Mouse (Mus musculus) testis, adult 2 months (tissue): ENCODE data around the gene Tmem219. TPM values are rescaled to one million over a fixed set of nuclear protein-coding genes. Genes with fewer than 3 reads are reported as not detected.
A peak's percentile ranks its signal among the peaks of the same experiment; 100 is the strongest.

Experiments
- H3K27ac ChIP-seq: fragments of 200-500 bp; 2 replicates; pipeline ENCODE4 v1.5.1; 2012; ENCODE audit warnings: low read depth, low read length; ENCODE audit not compliant: control insufficient read depth, insufficient read depth
- H3K27me3 ChIP-seq: fragments of 200-500 bp; 2 replicates; pipeline ENCODE4 v1.6.1; 2012; ENCODE audit warnings: mild to moderate bottlenecking, low read length, moderate library complexity; ENCODE audit not compliant: control insufficient read depth, insufficient read depth
- H3K36me3 ChIP-seq: fragments of 200-500 bp; 2 replicates; pipeline ENCODE4 v1.6.1; 2012; ENCODE audit warnings: mild to moderate bottlenecking, low read length; ENCODE audit not compliant: control insufficient read depth, insufficient read depth
- H3K4me1 ChIP-seq: fragments of 200-500 bp; 2 replicates; pipeline ENCODE4 v1.6.1; 2012; ENCODE audit warnings: low read length; ENCODE audit not compliant: control insufficient read depth, insufficient read depth
- H3K4me3 ChIP-seq: fragments of 200-500 bp; 2 replicates; pipeline ENCODE4 v1.5.1; 2012; ENCODE audit warnings: low read depth, mild to moderate bottlenecking, low read length, moderate library complexity, mixed read lengths; ENCODE audit not compliant: control insufficient read depth
- CTCF ChIP-seq: fragments of 200-500 bp; IDR thresholded peaks from 2 replicates; pipeline ENCODE4 v1.5.1; 2012; ENCODE audit warnings: low read depth, mild to moderate bottlenecking, inconsistent platforms, low read length, moderate library complexity; ENCODE audit not compliant: control insufficient read depth, insufficient read depth, insufficient replicate concordance
- POLR2A ChIP-seq: fragments of 200-500 bp; IDR thresholded peaks from 2 replicates; pipeline ENCODE4 v1.6.1; 2012; ENCODE audit warnings: low read depth, mild to moderate bottlenecking, inconsistent platforms, low read length, moderate library complexity; ENCODE audit not compliant: control insufficient read depth
- polyA plus RNA-seq: library from polyadenylated mRNA; depleted of rRNA; stranded (reverse); fragments of >200 nt; gene quantifications from 2 replicates; pipeline ENCODE4 v1.2.3, GENCODE M21; 2012

Gene Tmem219
- polyA plus RNA-seq, 1 experiment: 70.3 TPM

DNA sequence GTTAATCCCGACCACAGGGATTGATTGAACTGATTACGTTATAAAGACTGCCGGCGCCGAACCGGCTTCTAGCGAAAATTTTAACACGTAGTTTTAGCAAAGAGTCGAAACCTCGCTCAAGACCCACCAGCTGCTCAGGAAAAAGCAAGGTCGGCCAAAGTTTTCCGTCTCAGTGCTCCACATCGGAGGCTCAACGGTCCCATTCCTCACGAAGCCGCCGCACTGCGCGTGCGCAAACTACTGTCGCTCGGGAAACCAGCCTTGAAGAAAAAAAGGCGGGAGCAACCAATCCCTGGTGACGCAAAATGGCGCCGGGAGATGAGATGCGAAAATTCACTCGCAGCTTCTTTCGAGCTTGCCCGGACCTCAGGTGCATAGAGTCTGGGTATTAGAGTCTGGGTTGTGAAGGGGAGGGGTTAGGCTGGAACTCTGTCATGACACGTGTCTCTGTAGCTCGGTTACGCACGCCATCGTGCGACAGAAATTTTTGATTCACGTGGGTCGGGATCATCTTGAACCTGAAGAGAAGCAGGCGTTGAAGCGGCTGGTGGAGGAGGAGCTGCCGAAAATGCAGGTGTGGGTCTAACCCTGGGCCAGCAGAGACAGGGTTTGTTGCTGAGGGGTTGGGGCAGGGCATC is 60.5 kb downstream of the Tmem219 start, which contains the start of gene Ino80e:
Ino80e (minus strand) TSS at position 231 of the 638 bp plus-strand sequence.
- Histone ChIP-seq H3K27me3 (no peaks in the 10 kb centered on the region), H3K36me3 (peaks cover 7% of the 10 kb centered on the region), H3K4me1 (no peaks in the 10 kb centered on the region; the same call in none of the 2 replicates), H3K27ac (peak within 1 kb of the TSS; percentile 98), H3K4me3 (peak within 1 kb of the TSS; percentile 94)
- TF ChIP-seq CTCF (no peak), POLR2A (peak; percentile 12)

DNA sequence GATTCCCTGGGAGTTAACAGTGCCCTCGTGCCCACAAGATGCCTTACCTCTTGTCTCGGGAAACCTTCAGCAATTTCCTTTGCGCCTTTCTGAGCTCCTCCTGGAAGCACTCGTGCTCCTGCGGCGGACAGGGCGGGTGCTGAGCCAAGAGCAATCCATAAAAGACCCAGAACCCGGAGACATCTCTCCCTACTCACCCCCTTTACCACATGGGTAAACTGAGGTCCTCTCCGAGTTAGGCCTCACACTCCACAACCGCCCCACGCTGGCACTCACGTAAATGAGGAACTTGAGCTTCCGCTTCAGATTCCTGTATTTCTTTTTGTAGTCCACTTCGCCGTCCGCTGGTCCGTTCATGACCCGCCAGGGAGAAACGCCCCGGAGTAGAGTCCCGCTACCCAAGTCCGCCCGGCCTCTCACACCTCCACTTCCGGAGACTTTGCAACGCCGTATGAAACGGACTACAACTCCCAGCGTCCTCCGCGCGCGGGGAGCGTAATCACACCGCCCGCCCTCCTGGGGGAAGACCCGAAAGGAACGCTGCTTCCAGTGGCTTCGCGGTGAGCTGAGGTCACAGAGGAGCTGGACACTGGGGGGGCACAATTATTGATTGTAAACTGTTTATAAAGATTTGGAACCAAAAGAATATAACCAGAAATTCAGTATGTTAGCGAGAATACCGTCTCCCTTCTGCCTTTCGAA is 61.1 kb downstream of the Tmem219 start, which contains the start of gene Hirip3:
Hirip3 (plus strand) TSS at position 544 of the 702 bp plus-strand sequence.
- Histone ChIP-seq H3K36me3 (peaks cover 7% of the 10 kb centered on the region), H3K4me1 (no peaks in the 10 kb centered on the region; the same call in none of the 2 replicates), H3K4me3 (peak within 1 kb of the TSS; percentile 94), H3K27ac (peak within 1 kb of the TSS; percentile 98), H3K27me3 (no peaks in the 10 kb centered on the region)
- TF ChIP-seq POLR2A (peak; percentile 89), CTCF (no peak)

DNA sequence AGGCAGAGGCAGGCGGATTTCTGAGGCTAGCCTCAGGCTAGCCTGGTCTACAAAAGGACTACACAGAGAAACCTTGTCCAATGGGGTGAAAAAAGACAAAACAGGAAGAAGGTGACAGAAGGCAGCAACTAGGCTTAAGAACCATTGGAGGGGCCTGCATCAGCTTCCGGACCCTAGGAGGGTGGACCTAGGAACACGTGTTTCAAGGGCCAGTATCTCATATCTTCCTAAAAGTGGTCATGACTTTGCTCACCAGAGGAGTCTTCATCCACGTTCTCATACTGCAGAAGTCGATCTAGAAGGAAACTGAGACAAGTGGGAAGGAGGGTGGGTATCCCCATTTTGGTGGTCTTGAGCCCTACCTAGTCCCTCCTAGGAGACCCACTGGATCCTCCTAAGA is 61.7 kb downstream of the Tmem219 start:
- TF ChIP-seq POLR2A (no peak), CTCF (no peak)
- H3K27me3 ChIP-seq: no peaks in the 10 kb centered on the region
- H3K4me3 ChIP-seq: peak overlapping the region; percentile 94
- no peaks in the 10 kb centered on the region; the same call in none of the 2 replicates for H3K4me1 ChIP-seq
- peak overlapping the region; percentile 98; the same call in 1 of the 2 replicates for H3K27ac ChIP-seq
- H3K36me3 ChIP-seq: peaks cover 6% of the 10 kb centered on the region

DNA sequence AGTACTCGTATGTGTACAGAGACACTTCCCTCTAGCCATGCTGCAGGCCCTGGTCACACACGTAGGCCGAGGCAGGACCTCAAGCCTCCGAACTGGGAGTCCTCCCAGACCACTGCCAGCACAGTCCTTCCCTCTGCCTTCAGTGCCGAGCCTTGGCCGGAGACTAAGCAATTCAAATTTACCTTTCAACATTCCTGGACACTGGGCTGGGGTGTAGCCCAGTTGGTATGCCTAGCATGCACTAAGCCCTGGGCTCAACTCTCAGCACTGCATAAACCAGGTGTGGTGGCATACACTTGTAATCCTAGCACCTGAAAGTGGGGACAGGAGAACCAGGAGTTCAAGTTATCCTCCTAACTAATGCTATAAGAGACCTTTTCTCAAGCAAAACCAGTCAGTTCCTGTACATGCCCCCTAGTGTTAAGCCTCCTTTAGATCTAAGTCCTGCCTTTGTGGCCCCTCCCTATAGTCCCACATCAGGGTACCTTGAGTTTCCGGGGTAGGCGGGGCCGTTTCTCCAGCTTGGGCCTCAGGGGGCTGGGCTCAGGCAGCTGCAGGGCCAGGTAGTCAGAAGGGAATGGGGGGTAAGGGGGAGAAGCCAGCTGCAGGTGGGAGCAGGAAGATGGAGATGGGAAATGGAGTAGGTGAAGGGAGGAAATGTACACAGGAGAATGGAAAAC is 65.8 kb downstream of the Tmem219 start:
- no peaks in the 10 kb centered on the region for H3K27me3 ChIP-seq
- no peak overlapping the region for H3K4me3 ChIP-seq
- TF ChIP-seq POLR2A (no peak), CTCF (no peak)
- H3K4me1 ChIP-seq: no peaks in the 10 kb centered on the region; the same call in none of the 2 replicates
- no peak overlapping the region for H3K27ac ChIP-seq
- H3K36me3 ChIP-seq: no peaks in the 10 kb centered on the region; the same call in 1 of the 2 replicates

DNA sequence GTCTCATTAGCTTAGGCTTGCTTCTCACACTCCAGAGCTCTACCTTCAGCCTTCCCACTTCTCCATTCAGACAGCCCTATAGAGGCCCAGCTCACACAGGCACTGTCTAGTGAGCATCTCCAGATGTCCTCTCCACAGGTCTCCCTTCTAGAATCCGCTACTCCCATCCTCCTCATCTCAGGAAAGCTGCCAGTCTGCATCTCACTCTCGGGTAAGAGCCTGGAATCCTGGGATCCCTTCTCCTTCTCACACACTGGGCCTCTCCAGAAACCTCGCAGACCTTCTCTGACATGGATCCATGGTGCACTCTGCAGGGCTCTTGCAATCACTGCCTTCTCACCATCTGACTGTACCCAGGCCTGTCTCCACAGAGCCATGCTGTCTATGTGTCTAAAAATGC is 67.1 kb downstream of the Tmem219 start:
- Histone ChIP-seq H3K27me3 (no peaks in the 10 kb centered on the region), H3K36me3 (no peaks in the 10 kb centered on the region; the same call in 1 of the 2 replicates), H3K4me1 (peaks cover 3% of the 10 kb centered on the region; the same call in 1 of the 2 replicates), H3K4me3 (no peak overlapping the region), H3K27ac (no peak overlapping the region)
- TF ChIP-seq CTCF (no peak), POLR2A (no peak)

DNA sequence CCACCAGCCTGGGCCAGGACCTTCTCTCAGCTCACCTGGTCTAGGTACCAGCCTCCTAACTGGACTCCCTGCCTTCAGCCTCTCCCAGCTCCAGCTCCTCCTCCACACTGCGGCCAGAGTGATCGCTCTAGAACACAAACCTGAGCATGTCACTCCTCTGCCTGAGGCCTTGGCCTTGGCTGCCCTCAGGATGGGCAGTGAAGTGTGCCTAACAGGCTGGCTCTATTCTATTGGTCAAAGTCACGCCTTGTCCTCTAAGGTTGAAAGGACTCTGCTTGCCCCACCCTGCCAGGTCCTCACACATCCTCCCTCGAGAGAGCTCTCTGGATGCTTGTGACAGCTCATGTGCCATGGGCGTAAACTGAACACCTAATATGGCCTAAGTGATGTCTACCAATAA is 69.3 kb downstream of the Tmem219 start:
- H3K27ac ChIP-seq: no peak overlapping the region
- no peak overlapping the region for H3K4me3 ChIP-seq
- TF ChIP-seq POLR2A: no peak
- TF ChIP-seq CTCF: no peak
- peaks cover 11% of the 10 kb centered on the region for H3K4me1 ChIP-seq
- no peaks in the 10 kb centered on the region; the same call in 1 of the 2 replicates for H3K36me3 ChIP-seq
- H3K27me3 ChIP-seq: no peaks in the 10 kb centered on the region

DNA sequence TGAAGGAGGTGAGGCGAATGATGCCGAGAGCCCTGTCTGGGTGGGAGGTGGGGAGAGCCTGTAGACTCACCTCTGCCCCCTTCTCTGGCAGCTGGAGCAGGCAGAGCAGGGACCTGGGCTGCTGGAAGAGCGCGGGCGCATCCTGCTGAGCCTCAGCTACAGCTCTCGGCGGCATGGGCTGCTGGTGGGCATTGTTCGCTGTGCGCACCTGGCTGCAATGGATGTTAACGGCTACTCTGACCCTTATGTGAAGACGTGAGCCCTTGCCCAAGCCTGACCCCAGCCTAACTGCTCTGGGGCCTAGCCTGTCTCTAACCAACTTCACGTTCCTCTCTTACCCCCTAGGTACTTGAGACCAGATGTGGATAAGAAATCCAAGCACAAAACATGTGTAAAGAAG is 71.5 kb downstream of the Tmem219 start:
- no peak overlapping the region for H3K27ac ChIP-seq
- no peak for TF ChIP-seq CTCF
- TF ChIP-seq POLR2A: no peak
- no peaks in the 10 kb centered on the region for H3K27me3 ChIP-seq
- H3K4me3 ChIP-seq: no peak overlapping the region
- peaks cover 21% of the 10 kb centered on the region for H3K4me1 ChIP-seq
- no peaks in the 10 kb centered on the region; the same call in 1 of the 2 replicates for H3K36me3 ChIP-seq
